Mouse (Mus musculus): ENCODE data around the gene Dap3. TPM values are rescaled to one million over a fixed set of nuclear protein-coding genes. Genes with fewer than 3 reads are reported as not detected.
"Not testable (repeated sequence)": the region's sequence is repeated elsewhere in the genome, so short reads cannot be mapped to it uniquely, and the experiment has no call there.

Gene Dap3
- polyA plus RNA-seq, 1 experiment from 2014 or later, result 167 TPM

DNA sequence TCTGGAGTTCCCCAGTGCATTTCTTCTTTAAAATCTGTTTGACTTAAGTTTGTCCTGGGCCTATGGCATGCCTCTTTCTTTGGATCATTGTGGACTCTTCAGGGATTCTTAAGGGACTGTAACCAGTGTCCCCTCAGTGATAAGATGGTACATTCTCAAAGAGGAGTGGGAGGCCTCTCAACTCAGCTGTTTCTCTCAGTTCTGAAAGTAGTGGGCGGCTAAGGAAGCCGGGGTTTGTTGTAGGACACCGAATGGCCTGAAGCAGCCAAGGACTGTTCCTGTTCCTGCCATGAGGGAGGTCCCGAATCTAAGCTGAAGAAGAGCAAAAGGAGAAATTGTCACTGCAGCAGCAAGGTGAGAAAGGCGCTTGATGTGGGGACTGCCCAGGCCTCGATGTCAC, 45.8 kb downstream of the Dap3 start:
- DNase-seq (ENCODE audit: low spot score), result no peak
- Histone ChIP-seq H3K27me3 (ENCODE audit: control insufficient read depth, insufficient read depth, low read length) (no peaks in the 10 kb centered on the region), H3K4me1 (replicated peaks; ENCODE audit: control insufficient read depth, insufficient read depth, low read length) (no peaks in the 10 kb centered on the region), H3K36me3 (ENCODE audit: control insufficient read depth, insufficient read depth, low read length) (peaks cover 9% of the 10 kb centered on the region), H3K9ac (ENCODE audit: low read depth, low read length) (no peak overlapping the region), H3K4me2 (replicated peaks; ENCODE audit: low read depth, low read length) (no peak overlapping the region), H3K4me3 (ENCODE audit: low read depth, low read length) (no peak overlapping the region), H3K9me3 (ENCODE audit: control insufficient read depth, low read length) (no peaks in the 10 kb centered on the region), H3K27ac (ENCODE audit: low read depth, low read length) (no peak overlapping the region)
- no peak for ATAC-seq (ENCODE audit: low FRiP score)
- 89% methylated on average over 6 of the region's 6 CpGs for WGBS

DNA sequence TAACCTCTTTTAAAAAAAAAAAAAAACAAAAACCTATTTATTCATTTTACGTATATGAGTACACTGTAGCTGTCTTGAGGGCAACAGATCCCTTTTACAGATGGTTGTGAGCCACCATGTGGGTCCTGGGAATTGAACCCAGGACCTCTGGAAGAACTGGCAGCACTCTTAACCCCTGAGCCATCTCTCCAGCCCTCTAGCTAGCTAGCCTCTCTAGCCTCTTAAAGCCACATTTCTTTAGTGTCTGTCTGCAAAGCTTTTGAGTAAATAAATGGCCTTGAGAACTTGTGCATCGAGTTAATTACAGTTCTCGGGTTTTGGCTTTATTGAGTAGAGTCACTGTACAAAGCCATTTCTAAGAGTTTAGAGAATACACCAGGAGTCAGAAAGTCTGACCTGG, 46.2 kb downstream of the Dap3 start:
- Histone ChIP-seq H3K4me3 (ENCODE audit: low read depth, low read length) (no peak overlapping the region), H3K27me3 (ENCODE audit: control insufficient read depth, insufficient read depth, low read length) (no peaks in the 10 kb centered on the region), H3K4me2 (replicated peaks; ENCODE audit: low read depth, low read length) (no peak overlapping the region), H3K9ac (ENCODE audit: low read depth, low read length) (no peak overlapping the region), H3K9me3 (ENCODE audit: control insufficient read depth, low read length) (no peaks in the 10 kb centered on the region), H3K27ac (ENCODE audit: low read depth, low read length) (no peak overlapping the region), H3K4me1 (replicated peaks; ENCODE audit: control insufficient read depth, insufficient read depth, low read length) (no peaks in the 10 kb centered on the region), H3K36me3 (ENCODE audit: control insufficient read depth, insufficient read depth, low read length) (peaks cover 7% of the 10 kb centered on the region)
- no peak for DNase-seq (ENCODE audit: low spot score)
- WGBS, result 89% methylated on average over 3 of the region's 3 CpGs
- ATAC-seq (ENCODE audit: low FRiP score), result no peak

DNA sequence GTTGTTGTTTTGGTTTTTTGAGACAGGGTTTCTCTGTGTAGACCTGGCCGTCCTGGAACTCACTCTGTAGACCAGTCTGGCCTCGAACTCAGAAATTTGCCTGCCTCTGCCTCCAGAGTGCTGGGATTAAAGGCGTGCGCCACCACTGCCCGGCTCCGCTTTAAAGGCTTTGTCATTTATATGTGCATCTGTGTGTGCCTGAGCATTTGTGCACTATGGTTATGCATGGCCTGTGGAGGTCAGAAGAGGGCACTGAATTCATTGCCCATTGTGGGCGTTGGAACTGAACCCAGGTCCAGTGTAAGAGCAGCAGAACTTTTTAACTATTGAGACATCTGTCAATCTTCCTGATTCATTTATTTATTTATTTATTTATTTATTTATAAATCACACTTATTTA, 58.0 kb downstream of the Dap3 start:
- H3K9me3 ChIP-seq (ENCODE audit: control insufficient read depth, low read length); H3K4me1 ChIP-seq (replicated peaks; ENCODE audit: control insufficient read depth, insufficient read depth, low read length); H3K4me3 ChIP-seq (ENCODE audit: low read depth, low read length); H3K4me2 ChIP-seq (replicated peaks; ENCODE audit: low read depth, low read length); H3K27me3 ChIP-seq (ENCODE audit: control insufficient read depth, insufficient read depth, low read length); H3K9ac ChIP-seq (ENCODE audit: low read depth, low read length); H3K27ac ChIP-seq (ENCODE audit: low read depth, low read length); DNase-seq (ENCODE audit: low spot score); ATAC-seq (ENCODE audit: low FRiP score); H3K36me3 ChIP-seq (ENCODE audit: control insufficient read depth, insufficient read depth, low read length): not testable (repeated sequence)
- 95% methylated on average over 7 of the region's 7 CpGs for WGBS

DNA sequence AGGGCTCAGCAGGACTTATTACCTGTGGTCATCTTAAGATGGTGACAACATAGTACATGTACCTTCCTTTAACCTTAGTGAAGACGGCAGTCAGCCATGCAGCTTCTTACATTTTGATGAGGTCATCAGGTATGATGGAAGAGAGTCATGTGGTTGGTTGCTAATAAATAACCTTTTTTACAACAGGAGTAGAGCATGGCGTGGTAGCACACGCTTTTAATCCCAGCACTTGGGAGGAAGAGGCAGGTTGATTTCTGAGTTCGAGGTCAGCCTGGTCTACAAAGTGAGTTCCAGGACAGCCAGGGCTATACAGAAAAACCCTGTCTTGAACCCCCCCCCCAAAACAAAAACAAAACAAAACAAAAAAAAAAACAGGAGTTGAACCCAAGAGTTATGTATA, 68.4 kb downstream of the Dap3 start:
- ATAC-seq (ENCODE audit: low FRiP score); H3K9me3 ChIP-seq (ENCODE audit: control insufficient read depth, low read length): not testable (repeated sequence)

More for the DNA sequence above, 68.4 kb downstream of the Dap3 start:
- WGBS, result 99% methylated on average over 4 of the region's 4 CpGs
- not testable (repeated sequence) for H3K27me3 ChIP-seq (ENCODE audit: control insufficient read depth, insufficient read depth, low read length); H3K27ac ChIP-seq (ENCODE audit: low read depth, low read length); DNase-seq (ENCODE audit: low spot score); H3K9ac ChIP-seq (ENCODE audit: low read depth, low read length); H3K36me3 ChIP-seq (ENCODE audit: control insufficient read depth, insufficient read depth, low read length); H3K4me1 ChIP-seq (replicated peaks; ENCODE audit: control insufficient read depth, insufficient read depth, low read length); H3K4me3 ChIP-seq (ENCODE audit: low read depth, low read length); H3K4me2 ChIP-seq (replicated peaks; ENCODE audit: low read depth, low read length)

Other genes with a start within 250 kb of the Dap3 start
- gene Rit1, start 234.3 kb downstream of the Dap3 start, polyA plus RNA-seq (2014; fragmentation: Nextera tagmentation; extraction: Ambion mirVana), result 44.6 and 48.4 TPM in 2 replicates
- gene Syt11, start 176.0 kb downstream of the Dap3 start, polyA plus RNA-seq (2014; fragmentation: Nextera tagmentation; extraction: Ambion mirVana), result 137 and 151 TPM in 2 replicates
- gene Gon4l, start 116.0 kb downstream of the Dap3 start, polyA plus RNA-seq (2014; fragmentation: Nextera tagmentation; extraction: Ambion mirVana), result 14.8 and 15.3 TPM in 2 replicates
- gene Msto1, start 37.2 kb downstream of the Dap3 start, polyA plus RNA-seq (2014; fragmentation: Nextera tagmentation; extraction: Ambion mirVana), result 47.4 and 49.8 TPM in 2 replicates
- 15.5 and 22.9 TPM in 2 replicates for gene Ash1l, start 559 bp downstream of the Dap3 start, polyA plus RNA-seq (2014; fragmentation: Nextera tagmentation; extraction: Ambion mirVana)
- 28.7 and 35.4 TPM in 2 replicates for gene Rusc1, start 142.1 kb upstream of the Dap3 start, polyA plus RNA-seq (2014; fragmentation: Nextera tagmentation; extraction: Ambion mirVana)
- gene Gm43738, start 149.9 kb upstream of the Dap3 start, polyA plus RNA-seq (2014; fragmentation: Nextera tagmentation; extraction: Ambion mirVana), result 0.08 TPM in 1 of 2 replicates, not detected in the other
- 390 and 392 TPM in 2 replicates for gene Fdps, start 150.8 kb upstream of the Dap3 start, polyA plus RNA-seq (2014; fragmentation: Nextera tagmentation; extraction: Ambion mirVana)
- gene Pklr, start 185.0 kb upstream of the Dap3 start, polyA plus RNA-seq (2014; fragmentation: Nextera tagmentation; extraction: Ambion mirVana), result 1.6 and 2.0 TPM in 2 replicates
- gene Hcn3, start 209.0 kb upstream of the Dap3 start, polyA plus RNA-seq (2014; fragmentation: Nextera tagmentation; extraction: Ambion mirVana), result 3.6 and 4.5 TPM in 2 replicates
- 27.6 and 30.6 TPM in 2 replicates for gene Clk2, start 213.6 kb upstream of the Dap3 start, polyA plus RNA-seq (2014; fragmentation: Nextera tagmentation; extraction: Ambion mirVana)
- 85.9 and 90.4 TPM in 2 replicates for gene Scamp3, start 226.3 kb upstream of the Dap3 start, polyA plus RNA-seq (2014; fragmentation: Nextera tagmentation; extraction: Ambion mirVana)
- gene Fam189b, start 232.0 kb upstream of the Dap3 start, polyA plus RNA-seq (2014; fragmentation: Nextera tagmentation; extraction: Ambion mirVana), result 18.5 and 19.8 TPM in 2 replicates

Measured in hindbrain, embryonic 11.5 days (tissue).